Mouse (Mus musculus): ENCODE results near the gene Afap1l2. TPM values are rescaled to one million over a fixed set of nuclear protein-coding genes. Genes with fewer than 3 reads are reported as not detected.

The Afap1l2 gene
- polyA plus RNA-seq (2012): not detected in 2 replicates

- no peaks in the 10 kb centered on the region for H3K36me3 ChIP-seq (ENCODE audit: control insufficient read depth)
- H3K9me3 ChIP-seq (ENCODE audit: control insufficient read depth, low read length): no peaks in the 10 kb centered on the region
- peak within 1 kb of the TSS; percentile 33 for H3K4me3 ChIP-seq (replicated peaks)
- TF ChIP-seq GATA1 (IDR thresholded peaks at IDR 0.05; ENCODE audit: low read length): no peak
- TF ChIP-seq TAL1 (IDR thresholded peaks at IDR 0.05; ENCODE audit: low read length): no peak
- peaks cover 28% of the 10 kb centered on the region for H3K27me3 ChIP-seq (ENCODE audit: control insufficient read depth)
- H3K4me1 ChIP-seq (ENCODE audit: control insufficient read depth): no peaks in the 10 kb centered on the region
Observed at GRCm38 (mm10) chr19:57007781-57008710, at the start of gene Afap1l2. TSS of gene Afap1l2 (minus strand) at chr19:57008228.

GRCm38 (mm10) chr19:57057568-57057967 is 49.5 kb upstream of the Afap1l2 start:
- Histone ChIP-seq H3K9me3 (ENCODE audit: control insufficient read depth, low read length) (peaks cover 13% of the 10 kb centered on the region), H3K4me3 (replicated peaks) (no peak overlapping the region), H3K36me3 (ENCODE audit: control insufficient read depth) (peaks cover 3% of the 10 kb centered on the region; the same call in 1 of the 2 replicates), H3K4me1 (ENCODE audit: control insufficient read depth) (no peaks in the 10 kb centered on the region), H3K27me3 (ENCODE audit: control insufficient read depth) (no peaks in the 10 kb centered on the region)
- TF ChIP-seq GATA1 (IDR thresholded peaks at IDR 0.05; ENCODE audit: low read length) (no peak), TAL1 (IDR thresholded peaks at IDR 0.05; ENCODE audit: low read length) (no peak)

GRCm38 (mm10) chr19:57055215-57056120 is 47.4 kb upstream of the Afap1l2 start:
- no peaks in the 10 kb centered on the region for H3K27me3 ChIP-seq (ENCODE audit: control insufficient read depth)
- H3K36me3 ChIP-seq (ENCODE audit: control insufficient read depth): peaks cover 3% of the 10 kb centered on the region; the same call in 1 of the 2 replicates
- no peaks in the 10 kb centered on the region for H3K4me1 ChIP-seq (ENCODE audit: control insufficient read depth)
- no peak for TF ChIP-seq TAL1 (IDR thresholded peaks at IDR 0.05; ENCODE audit: low read length)
- TF ChIP-seq GATA1 (IDR thresholded peaks at IDR 0.05; ENCODE audit: low read length): no peak
- H3K9me3 ChIP-seq (ENCODE audit: control insufficient read depth, low read length): peaks cover 13% of the 10 kb centered on the region
- no peak overlapping the region for H3K4me3 ChIP-seq (replicated peaks)

- peaks cover 3% of the 10 kb centered on the region; the same call in 1 of the 2 replicates for H3K36me3 ChIP-seq (ENCODE audit: control insufficient read depth)
- no peak overlapping the region for H3K4me3 ChIP-seq (replicated peaks)
- peaks cover 8% of the 10 kb centered on the region for H3K9me3 ChIP-seq (ENCODE audit: control insufficient read depth, low read length)
- no peaks in the 10 kb centered on the region for H3K4me1 ChIP-seq (ENCODE audit: control insufficient read depth)
- TF ChIP-seq TAL1 (IDR thresholded peaks at IDR 0.05; ENCODE audit: low read length) (no peak), GATA1 (IDR thresholded peaks at IDR 0.05; ENCODE audit: low read length) (no peak)
- no peaks in the 10 kb centered on the region for H3K27me3 ChIP-seq (ENCODE audit: control insufficient read depth)
Observed at GRCm38 (mm10) chr19:57052959-57053358, 44.9 kb upstream of the Afap1l2 start.

GRCm38 (mm10) chr19:57052016-57052415 is 44.0 kb upstream of the Afap1l2 start:
- peaks cover 3% of the 10 kb centered on the region; the same call in 1 of the 2 replicates for H3K9me3 ChIP-seq (ENCODE audit: control insufficient read depth, low read length)

DNA sequence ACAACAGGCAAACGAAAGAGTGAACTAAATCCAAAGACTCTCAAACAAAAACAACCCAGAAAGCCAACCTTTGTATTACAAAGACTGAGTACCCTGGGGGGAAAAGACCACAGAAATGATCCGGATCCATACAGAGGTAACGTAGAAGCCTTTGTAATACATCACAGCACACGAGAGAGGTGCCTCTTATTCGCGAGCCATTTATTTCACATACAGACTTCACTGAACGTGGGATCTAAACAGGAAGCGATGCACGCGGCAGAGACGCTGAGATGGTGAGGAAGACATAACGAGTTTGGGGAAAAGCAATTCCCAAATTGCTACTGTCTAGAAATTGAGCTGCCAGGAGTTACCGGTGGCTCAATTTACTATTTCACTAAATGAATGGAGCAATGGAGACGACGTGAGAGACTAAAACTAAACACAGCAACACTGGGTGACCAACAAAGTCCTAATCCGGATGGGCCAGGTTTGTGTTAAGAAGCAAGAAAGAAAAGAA is 41.6 kb upstream of the Afap1l2 start:
- Histone ChIP-seq H3K36me3 (ENCODE audit: control insufficient read depth) (no peaks in the 10 kb centered on the region; the same call in 1 of the 2 replicates), H3K4me1 (ENCODE audit: control insufficient read depth) (no peaks in the 10 kb centered on the region), H3K4me3 (replicated peaks) (no peak overlapping the region), H3K27me3 (ENCODE audit: control insufficient read depth) (no peaks in the 10 kb centered on the region), H3K9me3 (ENCODE audit: control insufficient read depth, low read length) (no peaks in the 10 kb centered on the region)
- no peak for TF ChIP-seq GATA1 (IDR thresholded peaks at IDR 0.05; ENCODE audit: low read length)
- no peak for TF ChIP-seq TAL1 (IDR thresholded peaks at IDR 0.05; ENCODE audit: low read length)

More at GRCm38 (mm10) chr19:57052016-57052415, 44.0 kb upstream of the Afap1l2 start:
- no peak overlapping the region for H3K4me3 ChIP-seq (replicated peaks)
- H3K27me3 ChIP-seq (ENCODE audit: control insufficient read depth): no peaks in the 10 kb centered on the region
- H3K36me3 ChIP-seq (ENCODE audit: control insufficient read depth): no peaks in the 10 kb centered on the region
- TF ChIP-seq GATA1 (IDR thresholded peaks at IDR 0.05; ENCODE audit: low read length): no peak
- no peak for TF ChIP-seq TAL1 (IDR thresholded peaks at IDR 0.05; ENCODE audit: low read length)
- no peaks in the 10 kb centered on the region for H3K4me1 ChIP-seq (ENCODE audit: control insufficient read depth)

DNA sequence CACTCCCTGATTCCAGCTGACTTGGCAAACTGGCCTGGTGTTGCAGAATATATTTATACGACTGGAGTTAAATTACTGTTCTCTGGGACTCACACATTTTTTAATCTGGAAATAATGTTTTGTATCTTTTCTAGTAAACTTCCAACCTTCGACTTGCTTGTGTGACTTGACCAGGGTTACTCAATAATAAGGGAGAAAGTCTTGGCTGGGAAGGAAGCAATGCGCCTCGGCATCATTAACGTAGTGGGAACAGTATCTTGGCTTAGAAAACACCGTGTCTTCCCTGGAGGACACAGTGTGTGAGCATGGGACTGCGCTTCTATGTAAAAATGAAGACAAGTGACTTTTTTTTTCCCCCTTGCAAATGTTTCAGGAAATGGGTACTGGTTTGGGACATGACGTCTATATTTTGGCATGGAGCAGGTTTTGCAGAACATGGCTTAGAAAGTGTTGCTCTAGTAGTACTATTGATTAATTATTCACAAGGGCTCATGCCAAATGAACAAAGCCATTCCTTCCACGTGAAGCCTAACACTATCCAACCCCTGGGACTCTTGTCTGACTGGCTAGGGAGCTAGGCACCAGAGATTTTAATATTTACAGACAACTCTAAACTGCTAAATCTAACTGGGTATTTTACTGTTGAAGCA is 39.8 kb upstream of the Afap1l2 start:
- H3K36me3 ChIP-seq (ENCODE audit: control insufficient read depth): no peaks in the 10 kb centered on the region; the same call in 1 of the 2 replicates
- no peak for TF ChIP-seq GATA1 (IDR thresholded peaks at IDR 0.05; ENCODE audit: low read length)
- no peak for TF ChIP-seq TAL1 (IDR thresholded peaks at IDR 0.05; ENCODE audit: low read length)
- H3K4me1 ChIP-seq (ENCODE audit: control insufficient read depth): no peaks in the 10 kb centered on the region
- H3K9me3 ChIP-seq (ENCODE audit: control insufficient read depth, low read length): no peaks in the 10 kb centered on the region
- no peaks in the 10 kb centered on the region for H3K27me3 ChIP-seq (ENCODE audit: control insufficient read depth)
- no peak overlapping the region for H3K4me3 ChIP-seq (replicated peaks)

- no peak for TF ChIP-seq GATA1 (IDR thresholded peaks at IDR 0.05; ENCODE audit: low read length)
- no peak for TF ChIP-seq TAL1 (IDR thresholded peaks at IDR 0.05; ENCODE audit: low read length)
- no peaks in the 10 kb centered on the region for H3K4me1 ChIP-seq (ENCODE audit: control insufficient read depth)
- no peaks in the 10 kb centered on the region for H3K9me3 ChIP-seq (ENCODE audit: control insufficient read depth, low read length)
- no peaks in the 10 kb centered on the region; the same call in 1 of the 2 replicates for H3K36me3 ChIP-seq (ENCODE audit: control insufficient read depth)
- no peak overlapping the region for H3K4me3 ChIP-seq (replicated peaks)
- no peaks in the 10 kb centered on the region for H3K27me3 ChIP-seq (ENCODE audit: control insufficient read depth)
Observed at GRCm38 (mm10) chr19:57039258-57039657, 31.2 kb upstream of the Afap1l2 start.
